Mouse (Mus musculus) CH12.LX (cell line): Measurements from ENCODE around the gene Cenpx. TPM values are rescaled to one million over a fixed set of nuclear protein-coding genes. Genes with fewer than 3 reads are reported as not detected.

Experiments used
- DNase-seq: peaks from one replicate; pipeline ENCODE4 v3.0.0-alpha.2; 2013; ENCODE audit errors: extremely low read depth
- H3K27ac ChIP-seq: 2 replicates; pipeline ENCODE4 v1.5.1; 2012; ENCODE audit warnings: low read depth, mild to moderate bottlenecking, control low read depth, moderate library complexity; ENCODE audit not compliant: insufficient read depth
- H3K27me3 ChIP-seq: replicated peaks from 2 replicates; pipeline ENCODE3; 2012; ENCODE audit warnings: inconsistent platforms
- H3K36me3 ChIP-seq, 2 experiments: replicated peaks in 1 of 2; 2 replicates each; pipeline versions ENCODE3 to v1.6.1; 2012; ENCODE audit warnings: inconsistent platforms in 1 of 2, low read length in 1 of 2, mild to moderate bottlenecking in 1 of 2, mixed read lengths in 1 of 2, moderate library complexity in 1 of 2; ENCODE audit not compliant: control insufficient read depth in 1 of 2, insufficient read depth in 1 of 2
- H3K4me1 ChIP-seq, 2 experiments: 2 replicates each; pipeline ENCODE4 v1.6.1; 2012; ENCODE audit warnings: inconsistent platforms in 1 of 2, moderate library complexity in 1 of 2; ENCODE audit not compliant: insufficient read depth in 2 of 2, control insufficient read depth in 1 of 2
- H3K4me2 ChIP-seq: 2 replicates; pipeline ENCODE4 v1.6.1; 2012; ENCODE audit warnings: low read depth, mild to moderate bottlenecking, control low read depth; ENCODE audit not compliant: poor library complexity, insufficient read depth, severe bottlenecking
- H3K4me3 ChIP-seq, 3 experiments: fragments of 150-350 bp in 1 of 3; sonication (generic) in 1 of 3; replicated peaks in 1 of 3; 2 replicates each; pipeline versions ENCODE3 to v1.5.1; 2011 to 2012; ENCODE audit warnings: low read depth in 2 of 3, low read length in 2 of 3, mild to moderate bottlenecking in 2 of 3, moderate library complexity in 2 of 3, control low read depth in 1 of 3, improper control_type of control experiment in 1 of 3, inconsistent platforms in 1 of 3, mixed read lengths in 1 of 3; ENCODE audit not compliant: poor library complexity in 1 of 3
- H3K79me2 ChIP-seq: replicated peaks from 2 replicates; pipeline ENCODE4 v1.6.1; 2012; ENCODE audit warnings: mild to moderate bottlenecking, moderate library complexity; ENCODE audit not compliant: control insufficient read depth, poor library complexity, insufficient read depth, severe bottlenecking; ENCODE audit errors: extremely low read depth
- H3K9ac ChIP-seq: 2 replicates; pipeline ENCODE4 v1.6.1; 2012; ENCODE audit warnings: low read depth, mild to moderate bottlenecking, control low read depth, moderate library complexity; ENCODE audit not compliant: insufficient read depth
- H3K9me3 ChIP-seq: replicated peaks from 2 replicates; pipeline ENCODE3; 2012; ENCODE audit warnings: low read length, inconsistent platforms, mixed read lengths
- ELF1 ChIP-seq: IDR thresholded peaks from 2 replicates; pipeline ENCODE4 v1.6.1; 2014; ENCODE audit warnings: low read depth, mild to moderate bottlenecking, inconsistent platforms, low read length, improper control_type of control experiment
- IRF4 ChIP-seq: IDR thresholded peaks from 2 replicates; pipeline ENCODE4 v1.6.1; 2014; ENCODE audit warnings: low read depth, mild to moderate bottlenecking, inconsistent platforms, low read length, improper control_type of control experiment
- JUN ChIP-seq: IDR thresholded peaks from 2 replicates; pipeline ENCODE4 v1.6.1; 2011; ENCODE audit warnings: low read depth, mild to moderate bottlenecking, low read length, improper control_type of control experiment, moderate library complexity; ENCODE audit not compliant: insufficient read depth
- JUND ChIP-seq: conservative IDR thresholded peaks from 2 replicates; pipeline ENCODE4 v1.6.1; 2011; ENCODE audit warnings: low read depth, low read length, improper control_type of control experiment
- KAT2A ChIP-seq: IDR thresholded peaks from 2 replicates; pipeline ENCODE4 v1.6.1; 2012; ENCODE audit warnings: low read length, improper control_type of control experiment, inconsistent platforms; ENCODE audit not compliant: insufficient replicate concordance
- MAX ChIP-seq: IDR thresholded peaks from 2 replicates; pipeline ENCODE4 v1.6.1; 2011; ENCODE audit warnings: low read length, improper control_type of control experiment
- MXI1 ChIP-seq: IDR thresholded peaks from 2 replicates; pipeline ENCODE4 v1.6.1; 2011; ENCODE audit warnings: mild to moderate bottlenecking, low read depth, low read length, improper control_type of control experiment
- MYC ChIP-seq: IDR thresholded peaks from 2 replicates; pipeline ENCODE4 v1.6.1; 2011; ENCODE audit warnings: low read depth, mild to moderate bottlenecking, improper control_type of control experiment, low read length
- NRF1 ChIP-seq: IDR thresholded peaks from 2 replicates; pipeline ENCODE4 v1.6.1; 2014; ENCODE audit warnings: low read depth, mild to moderate bottlenecking, inconsistent platforms, low read length, improper control_type of control experiment, moderate library complexity
- POLR2A ChIP-seq: IDR thresholded peaks from 2 replicates; pipeline ENCODE4 v1.6.1; 2011; ENCODE audit warnings: low read depth, mild to moderate bottlenecking, improper control_type of control experiment, low read length
- RAD21 ChIP-seq: IDR thresholded peaks from 2 replicates; pipeline ENCODE4 v1.6.1; 2011; ENCODE audit warnings: low read depth, mild to moderate bottlenecking, low read length, improper control_type of control experiment, moderate library complexity
- RCOR1 ChIP-seq: conservative IDR thresholded peaks from 2 replicates; pipeline ENCODE4 v1.6.1; 2012; ENCODE audit warnings: low read depth, mild to moderate bottlenecking, inconsistent platforms, low read length, improper control_type of control experiment
- SIN3A ChIP-seq: IDR thresholded peaks from 2 replicates; pipeline ENCODE4 v1.6.1; 2012; ENCODE audit warnings: low read length, improper control_type of control experiment, inconsistent platforms
- TCF12 ChIP-seq: IDR thresholded peaks from 2 replicates; pipeline ENCODE4 v1.6.1; 2014; ENCODE audit warnings: low read depth, mild to moderate bottlenecking, inconsistent platforms, low read length, improper control_type of control experiment
- UBTF ChIP-seq: IDR thresholded peaks from 2 replicates; pipeline ENCODE4 v1.6.1; 2012; ENCODE audit warnings: low read depth, mild to moderate bottlenecking, inconsistent platforms, low read length, improper control_type of control experiment, moderate library complexity
- ZC3H11A ChIP-seq: IDR thresholded peaks from 2 replicates; pipeline ENCODE4 v1.6.1; 2012; ENCODE audit warnings: low read depth, mild to moderate bottlenecking, inconsistent platforms, low read length, improper control_type of control experiment
- ZNF384 ChIP-seq: IDR thresholded peaks from 2 replicates; pipeline ENCODE4 v1.6.1; 2012; ENCODE audit warnings: low read depth, low read length, improper control_type of control experiment, inconsistent platforms
- dilution Hi-C: fragments of 300-500 bp; cut with MboI; formaldehyde crosslinking; loops from 2 replicates; pipeline ENCODE4 v1.14.3; 2020; ENCODE audit warnings: low sequenced_read_pairs; ENCODE audit not compliant: extremely low pct_unique_long_range_greater_than_20kb, extremely low pct_ligation_motif_present
- in situ Hi-C: fragments of 300-500 bp; cut with MboI; formaldehyde crosslinking; loops from 3 replicates; pipeline ENCODE4 v1.14.3; 2019; ENCODE audit warnings: low sequenced_read_pairs, low pct_ligation_motif_present, low pct_unique_long_range_greater_than_20kb, mixed read lengths
- polyA plus RNA-seq: library from polyadenylated mRNA; unstranded; fragments of >175 nt; gene quantifications from 2 replicates; pipeline ENCODE4 v1.2.1, GENCODE M21; 2012; ENCODE audit warnings: low read depth; ENCODE audit not compliant: insufficient read length
- total RNA-seq, 2 experiments: library from RNA; depleted of rRNA; stranded (reverse); fragments of 300-350 nt in 1 of 2; fragments of >200 nt in 1 of 2; gene quantifications; 2 replicates each; pipeline ENCODE4 v1.2.3; 2012 to 2014

Cenpx gene
- total and polyA plus RNA-seq, 3 experiments: 76.5 to 122 (median 101) TPM

DNA sequence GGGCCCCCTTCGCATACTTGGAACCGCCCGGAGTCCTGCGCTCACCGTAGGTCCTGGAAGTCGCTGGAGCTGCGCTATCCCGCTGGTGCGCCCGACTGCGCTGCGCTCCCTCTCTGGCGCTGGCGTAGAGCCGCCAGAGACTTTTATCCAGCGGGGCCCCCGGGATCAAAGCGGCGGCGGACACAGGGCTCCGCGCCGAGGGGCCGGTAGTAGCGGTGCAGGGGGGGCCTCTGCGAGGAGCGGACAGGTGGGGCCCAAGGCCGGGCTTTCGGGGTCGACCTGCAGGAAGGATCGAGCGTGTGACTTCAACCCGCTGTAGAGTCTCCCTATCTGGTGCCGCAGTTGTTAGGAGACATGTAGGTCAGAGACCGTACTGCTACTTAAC, 52.5 kb downstream of the Cenpx start, which contains the start of gene Notum:
Gene Notum (minus strand): TSS at position 100 of the 385 bp plus-strand sequence.
- dilution Hi-C loops (no loop called here), in situ Hi-C loops (no loop called here)
- Histone ChIP-seq H3K4me2 (no peak within 1 kb of the TSS), H3K9ac (no peak within 1 kb of the TSS), H3K4me1 (peaks cover 0 to 10% of the 10 kb centered on the region in 2 experiments; a peak in 2 of 4 replicates), H3K4me3 (no peak within 1 kb of the TSS), H3K79me2 (no peaks in the 10 kb centered on the region), H3K27ac (no peak within 1 kb of the TSS), H3K27me3 (peaks cover 70% of the 10 kb centered on the region), H3K36me3 (no peaks in the 10 kb centered on the region), H3K9me3 (peaks cover 7% of the 10 kb centered on the region)
- TF ChIP-seq MYC (no peak), MAX (no peak), RCOR1 (no peak), POLR2A (no peak), ELF1 (no peak), IRF4 (no peak), ZC3H11A (no peak), KAT2A (no peak), TCF12 (no peak), MXI1 (no peak), NRF1 (no peak), JUND (no peak), JUN (no peak), UBTF (no peak), SIN3A (no peak), RAD21 (no peak), ZNF384 (no peak)
- no peak for DNase-seq

Other genes starting within 250 kb of the Cenpx start
Only the 20 nearest of the 29 such genes appear.
- gene Arhgdia, start 132.1 kb downstream of the Cenpx start, total RNA-seq (2012; rRNA removed): 417 and 467 TPM in 2 replicates
- gene Arhgdia, start 132.1 kb downstream of the Cenpx start, total RNA-seq (2014; rRNA removed): 126 and 172 TPM in 2 replicates
- gene Arhgdia, start 132.1 kb downstream of the Cenpx start, polyA plus RNA-seq: 957 and 958 TPM in 2 replicates
- gene Alyref, start 115.4 kb downstream of the Cenpx start, total RNA-seq (2012; rRNA removed): 582 and 793 TPM in 2 replicates
- gene Alyref, start 115.4 kb downstream of the Cenpx start, total RNA-seq (2014; rRNA removed): 358 and 361 TPM in 2 replicates
- gene Alyref, start 115.4 kb downstream of the Cenpx start, polyA plus RNA-seq: 444 and 451 TPM in 2 replicates
- gene Anapc11, start 115.3 kb downstream of the Cenpx start, total RNA-seq (2012; rRNA removed): 108 and 114 TPM in 2 replicates
- gene Anapc11, start 115.3 kb downstream of the Cenpx start, total RNA-seq (2014; rRNA removed): 51.7 and 57.0 TPM in 2 replicates
- 142 and 145 TPM in 2 replicates for gene Anapc11, start 115.3 kb downstream of the Cenpx start, polyA plus RNA-seq
- 0.55 TPM in 1 of 2 replicates, not detected in the other for gene Npb, start 105.3 kb downstream of the Cenpx start, total RNA-seq (2012; rRNA removed)
- gene Npb, start 105.3 kb downstream of the Cenpx start, total RNA-seq (2014; rRNA removed): not detected in 2 replicates
- gene Npb, start 105.3 kb downstream of the Cenpx start, polyA plus RNA-seq: 1.0 and 1.3 TPM in 2 replicates
- gene Pcyt2, start 95.8 kb downstream of the Cenpx start, total RNA-seq (2012; rRNA removed): 166 and 175 TPM in 2 replicates
- gene Pcyt2, start 95.8 kb downstream of the Cenpx start, total RNA-seq (2014; rRNA removed): 149 and 154 TPM in 2 replicates
- gene Pcyt2, start 95.8 kb downstream of the Cenpx start, polyA plus RNA-seq: 155 and 158 TPM in 2 replicates
- 75.2 and 87.1 TPM in 2 replicates for gene Sirt7, start 88.5 kb downstream of the Cenpx start, total RNA-seq (2012; rRNA removed)
- gene Sirt7, start 88.5 kb downstream of the Cenpx start, total RNA-seq (2014; rRNA removed): 71.7 and 74.4 TPM in 2 replicates
- 84.4 and 91.3 TPM in 2 replicates for gene Sirt7, start 88.5 kb downstream of the Cenpx start, polyA plus RNA-seq
- gene Mafg, start 80.1 kb downstream of the Cenpx start, total RNA-seq (2012; rRNA removed): 26.4 and 29.3 TPM in 2 replicates
- 14.6 and 17.0 TPM in 2 replicates for gene Mafg, start 80.1 kb downstream of the Cenpx start, total RNA-seq (2014; rRNA removed)
- 62.1 and 63.7 TPM in 2 replicates for gene Mafg, start 80.1 kb downstream of the Cenpx start, polyA plus RNA-seq
- 26.2 and 75.3 TPM in 2 replicates for gene Pycr1, start 70.0 kb downstream of the Cenpx start, total RNA-seq (2012; rRNA removed)
- 18.3 and 21.0 TPM in 2 replicates for gene Pycr1, start 70.0 kb downstream of the Cenpx start, total RNA-seq (2014; rRNA removed)
- gene Pycr1, start 70.0 kb downstream of the Cenpx start, polyA plus RNA-seq: 27.2 and 32.3 TPM in 2 replicates
- 0.68 and 0.88 TPM in 2 replicates for gene Myadml2, start 65.6 kb downstream of the Cenpx start, total RNA-seq (2012; rRNA removed)
- gene Myadml2, start 65.6 kb downstream of the Cenpx start, total RNA-seq (2014; rRNA removed): not detected in 2 replicates
- gene Myadml2, start 65.6 kb downstream of the Cenpx start, polyA plus RNA-seq: not detected in 2 replicates
- not detected in 2 replicates for gene Notum, start 52.6 kb downstream of the Cenpx start, total RNA-seq (2012; rRNA removed)
- gene Notum, start 52.6 kb downstream of the Cenpx start, total RNA-seq (2014; rRNA removed): not detected in 2 replicates
- gene Notum, start 52.6 kb downstream of the Cenpx start, polyA plus RNA-seq: not detected in 2 replicates
- gene Aspscr1, start 40.8 kb downstream of the Cenpx start, total RNA-seq (2012; rRNA removed): 34.1 and 37.7 TPM in 2 replicates
- gene Aspscr1, start 40.8 kb downstream of the Cenpx start, total RNA-seq (2014; rRNA removed): 24.9 and 27.3 TPM in 2 replicates
- gene Aspscr1, start 40.8 kb downstream of the Cenpx start, polyA plus RNA-seq: 62.4 and 69.9 TPM in 2 replicates
- gene Lrrc45, start 187 bp upstream of the Cenpx start, total RNA-seq (2012; rRNA removed): 31.3 and 35.6 TPM in 2 replicates
- gene Lrrc45, start 187 bp upstream of the Cenpx start, total RNA-seq (2014; rRNA removed): 11.7 and 12.9 TPM in 2 replicates
- 20.3 and 23.8 TPM in 2 replicates for gene Lrrc45, start 187 bp upstream of the Cenpx start, polyA plus RNA-seq
- 8.9 and 9.9 TPM in 2 replicates for gene Rac3, start 7.7 kb upstream of the Cenpx start, total RNA-seq (2012; rRNA removed)
- gene Rac3, start 7.7 kb upstream of the Cenpx start, total RNA-seq (2014; rRNA removed): 2.9 and 3.4 TPM in 2 replicates
- 5.5 and 8.3 TPM in 2 replicates for gene Rac3, start 7.7 kb upstream of the Cenpx start, polyA plus RNA-seq
- 49.4 and 74.7 TPM in 2 replicates for gene Dcxr, start 13.5 kb upstream of the Cenpx start, total RNA-seq (2012; rRNA removed)
- 24.1 and 24.8 TPM in 2 replicates for gene Dcxr, start 13.5 kb upstream of the Cenpx start, total RNA-seq (2014; rRNA removed)
- gene Dcxr, start 13.5 kb upstream of the Cenpx start, polyA plus RNA-seq: 23.3 and 23.5 TPM in 2 replicates
- gene Cbr2, start 18.4 kb upstream of the Cenpx start, total RNA-seq (2012; rRNA removed): 0.21 and 0.25 TPM in 2 replicates
- gene Cbr2, start 18.4 kb upstream of the Cenpx start, total RNA-seq (2014; rRNA removed): not detected in 2 replicates
- not detected in 2 replicates for gene Cbr2, start 18.4 kb upstream of the Cenpx start, polyA plus RNA-seq
- gene Hmga1b, start 49.1 kb upstream of the Cenpx start, total RNA-seq (2012; rRNA removed): 167 and 203 TPM in 2 replicates
- 105 and 126 TPM in 2 replicates for gene Hmga1b, start 49.1 kb upstream of the Cenpx start, total RNA-seq (2014; rRNA removed)
- 368 and 414 TPM in 2 replicates for gene Hmga1b, start 49.1 kb upstream of the Cenpx start, polyA plus RNA-seq
- 10.0 and 10.4 TPM in 2 replicates for gene Rfng, start 70.5 kb upstream of the Cenpx start, total RNA-seq (2012; rRNA removed)
- 3.8 and 4.3 TPM in 2 replicates for gene Rfng, start 70.5 kb upstream of the Cenpx start, total RNA-seq (2014; rRNA removed)
- gene Rfng, start 70.5 kb upstream of the Cenpx start, polyA plus RNA-seq: 14.2 and 17.6 TPM in 2 replicates
- gene Gps1, start 70.5 kb upstream of the Cenpx start, total RNA-seq (2012; rRNA removed): 174 and 254 TPM in 2 replicates
- 184 and 188 TPM in 2 replicates for gene Gps1, start 70.5 kb upstream of the Cenpx start, total RNA-seq (2014; rRNA removed)
- gene Gps1, start 70.5 kb upstream of the Cenpx start, polyA plus RNA-seq: 141 and 158 TPM in 2 replicates
- gene Dus1l, start 82.7 kb upstream of the Cenpx start, total RNA-seq (2012; rRNA removed): 120 and 164 TPM in 2 replicates
- 98.7 and 105 TPM in 2 replicates for gene Dus1l, start 82.7 kb upstream of the Cenpx start, total RNA-seq (2014; rRNA removed)
- 155 and 165 TPM in 2 replicates for gene Dus1l, start 82.7 kb upstream of the Cenpx start, polyA plus RNA-seq
- gene Fasn, start 110.8 kb upstream of the Cenpx start, total RNA-seq (2012; rRNA removed): 186 and 279 TPM in 2 replicates
- gene Fasn, start 110.8 kb upstream of the Cenpx start, total RNA-seq (2014; rRNA removed): 109 and 116 TPM in 2 replicates
- gene Fasn, start 110.8 kb upstream of the Cenpx start, polyA plus RNA-seq: 241 and 300 TPM in 2 replicates